Mouse (Mus musculus): Measurements from ENCODE around the gene Tdrd6. TPM values are rescaled to one million over a fixed set of nuclear protein-coding genes. Genes with fewer than 3 reads are reported as not detected.

Tdrd6 gene
- polyA plus RNA-seq, 1 experiment from 2014 or later: 0.11 TPM

GRCm38 (mm10) chr17:43651314-43652046 is 21.4 kb upstream of the Tdrd6 start:
- Histone ChIP-seq H3K27me3 (replicated peaks; ENCODE audit: control insufficient read depth, insufficient read depth, low read length) (no peaks in the 10 kb centered on the region), H3K9me3 (replicated peaks; ENCODE audit: control insufficient read depth, low read length) (no peaks in the 10 kb centered on the region), H3K9ac (ENCODE audit: low read length) (no peak overlapping the region), H3K4me2 (ENCODE audit: low read length) (no peak overlapping the region), H3K36me3 (ENCODE audit: control insufficient read depth, insufficient read depth, low read length) (peaks cover 74% of the 10 kb centered on the region), H3K4me1 (ENCODE audit: control insufficient read depth, insufficient read depth, low read length) (no peaks in the 10 kb centered on the region), H3K27ac (ENCODE audit: low read depth, low read length) (no peak overlapping the region), H3K4me3 (ENCODE audit: low read depth, low read length) (no peak overlapping the region)
- 75% methylated on average over 14 of the region's 14 CpGs for WGBS
- DNase-seq (ENCODE audit: low spot score): no peak
- no peak for ATAC-seq

- DNase-seq (ENCODE audit: low spot score) (peak; percentile 31), ATAC-seq (peak; percentile 27; the same call in 1 of the 2 replicates)
- peaks cover 86% of the 10 kb centered on the region for H3K36me3 ChIP-seq (ENCODE audit: control insufficient read depth, insufficient read depth, low read length)
- no peaks in the 10 kb centered on the region for H3K4me1 ChIP-seq (ENCODE audit: control insufficient read depth, insufficient read depth, low read length)
- no peak overlapping the region for H3K27ac ChIP-seq (ENCODE audit: low read depth, low read length)
- WGBS: 78% methylated on average over 10 of the region's 10 CpGs
- no peak overlapping the region for H3K4me3 ChIP-seq (ENCODE audit: low read depth, low read length)
- H3K27me3 ChIP-seq (replicated peaks; ENCODE audit: control insufficient read depth, insufficient read depth, low read length): no peaks in the 10 kb centered on the region
- H3K9me3 ChIP-seq (replicated peaks; ENCODE audit: control insufficient read depth, low read length): no peaks in the 10 kb centered on the region
- H3K4me2 ChIP-seq (ENCODE audit: low read length): no peak overlapping the region
- no peak overlapping the region for H3K9ac ChIP-seq (ENCODE audit: low read length)
These were observed 19.7 kb upstream of the Tdrd6 start for GRCm38 (mm10) chr17:43649641-43650436.

- DNase-seq (ENCODE audit: low spot score) (no peak), ATAC-seq (no peak)
- Histone ChIP-seq H3K4me2 (ENCODE audit: low read length) (no peak overlapping the region), H3K4me3 (ENCODE audit: low read depth, low read length) (no peak overlapping the region), H3K9me3 (replicated peaks; ENCODE audit: control insufficient read depth, low read length) (no peaks in the 10 kb centered on the region), H3K4me1 (ENCODE audit: control insufficient read depth, insufficient read depth, low read length) (no peaks in the 10 kb centered on the region), H3K9ac (ENCODE audit: low read length) (no peak overlapping the region), H3K27ac (ENCODE audit: low read depth, low read length) (no peak overlapping the region), H3K27me3 (replicated peaks; ENCODE audit: control insufficient read depth, insufficient read depth, low read length) (no peaks in the 10 kb centered on the region), H3K36me3 (ENCODE audit: control insufficient read depth, insufficient read depth, low read length) (peaks cover 81% of the 10 kb centered on the region)
- WGBS: 47% methylated on average over 5 of the region's 5 CpGs
These were observed 16.8 kb upstream of the Tdrd6 start for GRCm38 (mm10) chr17:43646925-43647324.

GRCm38 (mm10) chr17:43645136-43645535 is 15.0 kb upstream of the Tdrd6 start:
- Histone ChIP-seq H3K9me3 (replicated peaks; ENCODE audit: control insufficient read depth, low read length) (no peaks in the 10 kb centered on the region), H3K27ac (ENCODE audit: low read depth, low read length) (no peak overlapping the region), H3K4me3 (ENCODE audit: low read depth, low read length) (no peak overlapping the region), H3K27me3 (replicated peaks; ENCODE audit: control insufficient read depth, insufficient read depth, low read length) (no peaks in the 10 kb centered on the region), H3K36me3 (ENCODE audit: control insufficient read depth, insufficient read depth, low read length) (peaks cover 70% of the 10 kb centered on the region), H3K4me1 (ENCODE audit: control insufficient read depth, insufficient read depth, low read length) (no peaks in the 10 kb centered on the region), H3K4me2 (ENCODE audit: low read length) (no peak overlapping the region), H3K9ac (ENCODE audit: low read length) (no peak overlapping the region)
- no peak for DNase-seq (ENCODE audit: low spot score)
- no peak for ATAC-seq
- WGBS: 99% methylated on average over 3 of the region's 3 CpGs

GRCm38 (mm10) chr17:43644375-43644774 is 14.3 kb upstream of the Tdrd6 start:
- no peak overlapping the region for H3K4me2 ChIP-seq (ENCODE audit: low read length)
- ATAC-seq: no peak
- H3K27ac ChIP-seq (ENCODE audit: low read depth, low read length): no peak overlapping the region
- no peaks in the 10 kb centered on the region for H3K9me3 ChIP-seq (replicated peaks; ENCODE audit: control insufficient read depth, low read length)
- DNase-seq (ENCODE audit: low spot score): no peak
- no peaks in the 10 kb centered on the region for H3K27me3 ChIP-seq (replicated peaks; ENCODE audit: control insufficient read depth, insufficient read depth, low read length)
- no peak overlapping the region for H3K9ac ChIP-seq (ENCODE audit: low read length)
- H3K4me1 ChIP-seq (ENCODE audit: control insufficient read depth, insufficient read depth, low read length): no peaks in the 10 kb centered on the region
- WGBS: 86% methylated on average over 7 of the region's 7 CpGs
- H3K4me3 ChIP-seq (ENCODE audit: low read depth, low read length): no peak overlapping the region
- H3K36me3 ChIP-seq (ENCODE audit: control insufficient read depth, insufficient read depth, low read length): peaks cover 63% of the 10 kb centered on the region

- Histone ChIP-seq H3K4me2 (ENCODE audit: low read length) (no peak overlapping the region), H3K36me3 (ENCODE audit: control insufficient read depth, insufficient read depth, low read length) (peaks cover 54% of the 10 kb centered on the region), H3K27me3 (replicated peaks; ENCODE audit: control insufficient read depth, insufficient read depth, low read length) (no peaks in the 10 kb centered on the region), H3K4me1 (ENCODE audit: control insufficient read depth, insufficient read depth, low read length) (no peaks in the 10 kb centered on the region), H3K9ac (ENCODE audit: low read length) (no peak overlapping the region), H3K27ac (ENCODE audit: low read depth, low read length) (no peak overlapping the region), H3K4me3 (ENCODE audit: low read depth, low read length) (no peak overlapping the region), H3K9me3 (replicated peaks; ENCODE audit: control insufficient read depth, low read length) (no peaks in the 10 kb centered on the region)
- ATAC-seq: no peak
- no peak for DNase-seq (ENCODE audit: low spot score)
- WGBS: 84% methylated on average over 7 of the region's 7 CpGs
These were observed 13.1 kb upstream of the Tdrd6 start for GRCm38 (mm10) chr17:43643191-43643590.

GRCm38 (mm10) chr17:43640825-43641224 is 10.7 kb upstream of the Tdrd6 start:
- DNase-seq (ENCODE audit: low spot score) (no peak), ATAC-seq (no peak)
- Histone ChIP-seq H3K9ac (ENCODE audit: low read length) (no peak overlapping the region), H3K27me3 (replicated peaks; ENCODE audit: control insufficient read depth, insufficient read depth, low read length) (no peaks in the 10 kb centered on the region), H3K9me3 (replicated peaks; ENCODE audit: control insufficient read depth, low read length) (no peaks in the 10 kb centered on the region), H3K4me2 (ENCODE audit: low read length) (no peak overlapping the region), H3K4me1 (ENCODE audit: control insufficient read depth, insufficient read depth, low read length) (no peaks in the 10 kb centered on the region), H3K36me3 (ENCODE audit: control insufficient read depth, insufficient read depth, low read length) (peaks cover 38% of the 10 kb centered on the region), H3K4me3 (ENCODE audit: low read depth, low read length) (no peak overlapping the region), H3K27ac (ENCODE audit: low read depth, low read length) (no peak overlapping the region)
- WGBS: 93% methylated on average over 1 of the region's 1 CpGs

- Histone ChIP-seq H3K4me1 (ENCODE audit: control insufficient read depth, insufficient read depth, low read length) (no peaks in the 10 kb centered on the region), H3K36me3 (ENCODE audit: control insufficient read depth, insufficient read depth, low read length) (peaks cover 10% of the 10 kb centered on the region), H3K27me3 (replicated peaks; ENCODE audit: control insufficient read depth, insufficient read depth, low read length) (no peaks in the 10 kb centered on the region), H3K27ac (ENCODE audit: low read depth, low read length) (no peak overlapping the region), H3K4me3 (ENCODE audit: low read depth, low read length) (no peak overlapping the region), H3K9ac (ENCODE audit: low read length) (no peak overlapping the region), H3K9me3 (replicated peaks; ENCODE audit: control insufficient read depth, low read length) (no peaks in the 10 kb centered on the region), H3K4me2 (ENCODE audit: low read length) (no peak overlapping the region)
- ATAC-seq (no peak), DNase-seq (ENCODE audit: low spot score) (no peak)
- 92% methylated on average over 4 of the region's 4 CpGs for WGBS
These were observed 7.0 kb upstream of the Tdrd6 start for GRCm38 (mm10) chr17:43637146-43637545.

GRCm38 (mm10) chr17:43630427-43630760 is 295 bp upstream of the Tdrd6 start:
- Histone ChIP-seq H3K27ac (ENCODE audit: low read depth, low read length) (no peak overlapping the region), H3K4me1 (ENCODE audit: control insufficient read depth, insufficient read depth, low read length) (peaks cover 6% of the 10 kb centered on the region; the same call in 1 of the 2 replicates), H3K27me3 (replicated peaks; ENCODE audit: control insufficient read depth, insufficient read depth, low read length) (peaks cover 28% of the 10 kb centered on the region), H3K9me3 (replicated peaks; ENCODE audit: control insufficient read depth, low read length) (no peaks in the 10 kb centered on the region), H3K36me3 (ENCODE audit: control insufficient read depth, insufficient read depth, low read length) (no peaks in the 10 kb centered on the region), H3K9ac (ENCODE audit: low read length) (no peak overlapping the region), H3K4me2 (ENCODE audit: low read length) (peak overlapping the region; percentile 84), H3K4me3 (ENCODE audit: low read depth, low read length) (peak overlapping the region; percentile 40)
- ATAC-seq (0 out of 2 replicates have a peak, but pooled peaks have one; percentile 7), DNase-seq (ENCODE audit: low spot score) (peak; percentile 6)
- 36% methylated on average over 13 of the region's 13 CpGs for WGBS
